Comparison of ENCODE assay signal across 20 mouse cellular contexts in genomic region chr1:51906206-51906906, GRCm38 (mm10).
"Had no signal": no experiment of that assay in that cellular context is flagged by ENCODE, and none has a peak within 500 bp of the region (broad histone marks: within the 10 kb centered on the region; RNA-seq: fewer than 3 reads in every experiment).

No protein-coding gene starts in this region.

- H3K27ac ChIP-seq: layer of hippocampus, adult 2 months; limb, embryonic 10.5 days; limb, embryonic 13.5 days; liver, embryonic 12.5 days; liver, embryonic 15.5 days; lung, embryonic 15.5 days; midbrain, embryonic 10.5 days; midbrain, embryonic 13.5 days; stomach, embryonic 15.5 days had no signal

- H3K36me3 ChIP-seq: liver, embryonic 12.5 days; liver, embryonic 15.5 days; lung, embryonic 15.5 days; stomach, embryonic 15.5 days had no signal

- H3K4me1 ChIP-seq: megakaryocyte, embryonic 14.5 days had no signal

- H3K9ac ChIP-seq: limb, embryonic 13.5 days; liver, embryonic 12.5 days; liver, embryonic 15.5 days; lung, embryonic 15.5 days; midbrain, embryonic 13.5 days; stomach, embryonic 15.5 days had no signal

- H3K27me3 ChIP-seq: limb, embryonic 13.5 days; liver, embryonic 12.5 days; liver, embryonic 15.5 days; lung, embryonic 15.5 days; midbrain, embryonic 13.5 days; stomach, embryonic 15.5 days had no signal

- H3K4me3 ChIP-seq: layer of hippocampus, adult 2 months; limb, embryonic 10.5 days; limb, embryonic 13.5 days; liver, embryonic 12.5 days; liver, embryonic 15.5 days; lung, embryonic 15.5 days; megakaryocyte, embryonic 14.5 days; midbrain, embryonic 10.5 days; midbrain, embryonic 13.5 days; stomach, embryonic 15.5 days had no signal

- DNase-seq: kidney, postnatal 14 days; kidney, postnatal 4 days; layer of hippocampus, adult 9-11 months; liver; lung, adult 18-20 months; lung, postnatal 10 days; lung, postnatal 36 days; right cerebral cortex, postnatal 25 days; spleen, adult 18-20 months; thymus, postnatal 25 days had no signal

- H3K9me3 ChIP-seq: limb, embryonic 10.5 days; limb, embryonic 13.5 days; liver, embryonic 12.5 days; liver, embryonic 15.5 days; lung, embryonic 15.5 days; megakaryocyte, embryonic 14.5 days; midbrain, embryonic 10.5 days; midbrain, embryonic 13.5 days; stomach, embryonic 15.5 days had no signal
